Mouse (Mus musculus) heart, postnatal 0 days (tissue): ENCODE results near the gene Gata5.

Source experiments
- CTCF ChIP-seq: IDR thresholded peaks from 2 replicates; pipeline ENCODE4 v1.5.1; 2016; ENCODE audit warnings: antibody characterized with exemption, control low read depth, low read depth
- EP300 ChIP-seq: IDR thresholded peaks from 2 replicates; pipeline ENCODE4 v1.6.1; 2016; ENCODE audit warnings: antibody characterized with exemption, low read depth

- TF ChIP-seq CTCF, result no peak
- no peak for TF ChIP-seq EP300
Observed at GRCm38 (mm10) chr2:180276385-180276784, 58.1 kb downstream of the Gata5 start.
